Mouse (Mus musculus) embryo, embryonic 10 days (tissue): ENCODE measurements at regions not wholly inside any gene's neighbourhood (a gene's known extent, or its start where the extent isn't known, plus 50 kb on each side); places are given as distances from the start of the nearest gene placed in this dataset.

Experiments used
- DNase-seq: peaks from one replicate; pipeline ENCODE4 v3.0.0-alpha.2; 2015; ENCODE audit warnings: low spot score

- no peak for DNase-seq
These were observed 141.9 kb upstream of the Rasa1 start for GRCm38 (mm10) chr13:85430821-85431220.

GRCm38 (mm10) chr13:85430040-85430439, 141.1 kb upstream of the Rasa1 start:
- no peak for DNase-seq

- no peak for DNase-seq
These were observed 129.7 kb upstream of the Rasa1 start for GRCm38 (mm10) chr13:85418671-85419070.

GRCm38 (mm10) chr13:85414951-85415350, 126.0 kb upstream of the Rasa1 start:
- no peak for DNase-seq

GRCm38 (mm10) chr13:85411327-85411726, 122.4 kb upstream of the Rasa1 start:
- no peak for DNase-seq

GRCm38 (mm10) chr13:85398834-85399233, 109.9 kb upstream of the Rasa1 start:
- DNase-seq, result no peak

GRCm38 (mm10) chr13:85376338-85376998, 87.5 kb upstream of the Rasa1 start:
- DNase-seq, result no peak

- no peak for DNase-seq
These were observed 70.7 kb upstream of the Rasa1 start for GRCm38 (mm10) chr13:85359621-85360020.

GRCm38 (mm10) chr13:85359143-85359542, 70.2 kb upstream of the Rasa1 start:
- DNase-seq, result no peak

GRCm38 (mm10) chr13:85352061-85352460, 63.1 kb upstream of the Rasa1 start:
- DNase-seq, result no peak
